Mouse (Mus musculus) heart, embryonic 14.5 days (tissue): ENCODE measurements around the gene 9630041A04Rik. TPM values are rescaled to one million over a fixed set of nuclear protein-coding genes. Genes with fewer than 3 reads are reported as not detected.

Source experiments
- ATAC-seq: fragments of 200-750 bp; cut with Nextera tagmentation; 2 replicates; pipeline ENCODE4 v1.8.0; 2017; ENCODE audit warnings: low read depth, moderate TSS enrichment; ENCODE audit not compliant: insufficient number of reproducible peaks, insufficient read depth, low FRiP score
- H3K27ac ChIP-seq, 2 experiments: fragments of 200-500 bp in 1 of 2; fragments of 300-500 bp in 1 of 2; sonication (generic) in 1 of 2; replicated peaks in 1 of 2; 2 replicates each; pipeline ENCODE4 v1.5.1; 2012 to 2014; ENCODE audit warnings: low read depth in 2 of 2, low read length in 2 of 2, control low read depth in 1 of 2, mild to moderate bottlenecking in 1 of 2, mixed read lengths in 1 of 2; ENCODE audit not compliant: control insufficient read depth in 1 of 2, insufficient read depth in 1 of 2
- H3K27me3 ChIP-seq: fragments of 300-500 bp; sonication (generic); 2 replicates; pipeline ENCODE4 v1.6.1; 2014; ENCODE audit warnings: mild to moderate bottlenecking, low read length, control low read depth; ENCODE audit not compliant: control insufficient read depth, insufficient read depth
- H3K36me3 ChIP-seq: fragments of 300-500 bp; sonication (generic); 2 replicates; pipeline ENCODE4 v1.6.1; 2014; ENCODE audit warnings: mild to moderate bottlenecking, control low read depth, low read length, mixed read lengths; ENCODE audit not compliant: control insufficient read depth, insufficient read depth
- H3K4me1 ChIP-seq, 2 experiments: fragments of 200-500 bp in 1 of 2; fragments of 300-500 bp in 1 of 2; sonication (generic) in 1 of 2; 2 replicates each; pipeline ENCODE4 v1.6.1; 2012 to 2014; ENCODE audit warnings: low read length in 2 of 2, control low read depth in 1 of 2, mixed read lengths in 1 of 2; ENCODE audit not compliant: control insufficient read depth in 2 of 2, insufficient read depth in 2 of 2
- H3K4me2 ChIP-seq: fragments of 300-500 bp; sonication (generic); 2 replicates; pipeline ENCODE4 v1.6.1; 2014; ENCODE audit warnings: mild to moderate bottlenecking, low read length
- H3K4me3 ChIP-seq, 2 experiments: fragments of 200-500 bp in 1 of 2; fragments of 300-500 bp in 1 of 2; sonication (generic) in 1 of 2; 2 replicates each; pipeline ENCODE4 v1.5.1; 2012 to 2014; ENCODE audit warnings: low read length in 2 of 2, mild to moderate bottlenecking in 2 of 2, control low read depth in 1 of 2, low read depth in 1 of 2, moderate library complexity in 1 of 2; ENCODE audit not compliant: control insufficient read depth in 1 of 2, insufficient read depth in 1 of 2
- H3K9ac ChIP-seq: fragments of 300-500 bp; sonication (generic); 2 replicates; pipeline ENCODE4 v1.6.1; 2014; ENCODE audit warnings: mild to moderate bottlenecking, low read length
- H3K9me3 ChIP-seq: fragments of 300-500 bp; sonication (generic); 2 replicates; pipeline ENCODE4 v1.6.1; 2016; ENCODE audit warnings: low read length, control low read depth; ENCODE audit not compliant: control insufficient read depth
- WGBS: fragments of 180-500 bp; shearing (Covaris S2); extraction: QIAGEN DNeasy Blood & Tissue Kit; methylation state at CpG from one replicate; pipeline ENCODE4 v1.1.7; 2014; 5-methylcytosine and 5-hydroxymethylcytosine counted together
- polyA plus RNA-seq: library from polyadenylated mRNA; unstranded; fragments of >200 nt; fragmentation: Nextera tagmentation; extraction: Ambion mirVana; gene quantifications from 2 replicates; pipeline ENCODE4 v1.2.1, GENCODE M21; 2014

9630041A04Rik gene
- polyA plus RNA-seq, 1 experiment from 2014 or later, result not detected

- 84% methylated on average over 1 of the region's 1 CpGs for WGBS
- no peak overlapping the region for H3K4me3 ChIP-seq
Observed at GRCm38 (mm10) chr9:101897851-101898250, 36.2 kb downstream of the 9630041A04Rik start.

GRCm38 (mm10) chr9:101903406-101903805 lies 41.8 kb downstream of the 9630041A04Rik start:
- no peak overlapping the region for H3K9ac ChIP-seq
- H3K27ac ChIP-seq, result no peak overlapping the region
- no peaks in the 10 kb centered on the region for H3K9me3 ChIP-seq
- no peaks in the 10 kb centered on the region for H3K36me3 ChIP-seq
- 83% methylated on average over 3 of the region's 3 CpGs for WGBS
- H3K4me2 ChIP-seq, result no peak overlapping the region
- no peak overlapping the region for H3K4me3 ChIP-seq
- H3K4me1 ChIP-seq, result no peaks in the 10 kb centered on the region
- H3K27me3 ChIP-seq, result no peaks in the 10 kb centered on the region
- ATAC-seq, result no peak

More at GRCm38 (mm10) chr9:101897851-101898250, 36.2 kb downstream of the 9630041A04Rik start:
- Histone ChIP-seq H3K27ac (no peak overlapping the region), H3K4me1 (no peaks in the 10 kb centered on the region), H3K9ac (no peak overlapping the region), H3K4me2 (no peak overlapping the region), H3K36me3 (no peaks in the 10 kb centered on the region), H3K9me3 (no peaks in the 10 kb centered on the region), H3K27me3 (no peaks in the 10 kb centered on the region)
- no peak for ATAC-seq

- ATAC-seq, result no peak
- Histone ChIP-seq H3K4me3 (no peak overlapping the region), H3K4me1 (peaks cover 0 to 2% of the 10 kb centered on the region in 2 experiments; a peak in 1 of 4 replicates), H3K27ac (no peak overlapping the region), H3K9me3 (no peaks in the 10 kb centered on the region), H3K36me3 (no peaks in the 10 kb centered on the region), H3K4me2 (no peak overlapping the region), H3K9ac (no peak overlapping the region), H3K27me3 (no peaks in the 10 kb centered on the region)
- WGBS, result 58% methylated on average over 6 of the region's 6 CpGs
Observed at GRCm38 (mm10) chr9:101907747-101908255, 46.2 kb downstream of the 9630041A04Rik start.

GRCm38 (mm10) chr9:101908849-101909248 lies 47.2 kb downstream of the 9630041A04Rik start:
- H3K4me1 ChIP-seq, result peaks cover 0 to 2% of the 10 kb centered on the region in 2 experiments; a peak in 1 of 4 replicates
- H3K36me3 ChIP-seq, result no peaks in the 10 kb centered on the region
- H3K27ac ChIP-seq, result no peak overlapping the region
- H3K4me3 ChIP-seq, result no peak overlapping the region
- H3K27me3 ChIP-seq, result no peaks in the 10 kb centered on the region
- no peaks in the 10 kb centered on the region for H3K9me3 ChIP-seq
- WGBS, result 78% methylated on average over 5 of the region's 5 CpGs
- no peak overlapping the region for H3K9ac ChIP-seq
- H3K4me2 ChIP-seq, result no peak overlapping the region
- no peak for ATAC-seq

GRCm38 (mm10) chr9:101909491-101909890 lies 47.9 kb downstream of the 9630041A04Rik start:
- no peak overlapping the region for H3K4me2 ChIP-seq

GRCm38 (mm10) chr9:101911176-101911866 lies 49.7 kb downstream of the 9630041A04Rik start:
- peaks cover 0 to 2% of the 10 kb centered on the region in 2 experiments; a peak in 1 of 4 replicates for H3K4me1 ChIP-seq
- H3K4me3 ChIP-seq, result no peak overlapping the region
- no peak overlapping the region for H3K9ac ChIP-seq
- no peaks in the 10 kb centered on the region for H3K9me3 ChIP-seq
- no peak overlapping the region for H3K4me2 ChIP-seq
- H3K27ac ChIP-seq, result no peak overlapping the region
- no peak for ATAC-seq
- no peaks in the 10 kb centered on the region for H3K27me3 ChIP-seq
- 58% methylated on average over 9 of the region's 9 CpGs for WGBS
- H3K36me3 ChIP-seq, result no peaks in the 10 kb centered on the region

More at GRCm38 (mm10) chr9:101909491-101909890, 47.9 kb downstream of the 9630041A04Rik start:
- ATAC-seq, result no peak
- no peaks in the 10 kb centered on the region for H3K27me3 ChIP-seq
- no peaks in the 10 kb centered on the region for H3K9me3 ChIP-seq
- 62% methylated on average over 4 of the region's 4 CpGs for WGBS
- peaks cover 0 to 2% of the 10 kb centered on the region in 2 experiments; a peak in 1 of 4 replicates for H3K4me1 ChIP-seq
- no peak overlapping the region for H3K4me3 ChIP-seq
- no peak overlapping the region for H3K27ac ChIP-seq
- no peaks in the 10 kb centered on the region for H3K36me3 ChIP-seq
- no peak overlapping the region for H3K9ac ChIP-seq

GRCm38 (mm10) chr9:101915082-101915481 lies 53.4 kb downstream of the 9630041A04Rik start:
- H3K4me3 ChIP-seq, result no peak overlapping the region
- no peak overlapping the region for H3K27ac ChIP-seq
- peaks cover 0 to 2% of the 10 kb centered on the region in 2 experiments; a peak in 1 of 4 replicates for H3K4me1 ChIP-seq
- H3K27me3 ChIP-seq, result no peaks in the 10 kb centered on the region
- ATAC-seq, result no peak
- H3K4me2 ChIP-seq, result no peak overlapping the region
- 63% methylated on average over 2 of the region's 2 CpGs for WGBS
- no peaks in the 10 kb centered on the region for H3K9me3 ChIP-seq
- no peaks in the 10 kb centered on the region for H3K36me3 ChIP-seq
- H3K9ac ChIP-seq, result no peak overlapping the region
